Mouse (Mus musculus) spleen, adult 2 months (tissue): Measurements from ENCODE around the gene Fam98c. TPM values are rescaled to one million over a fixed set of nuclear protein-coding genes. Genes with fewer than 3 reads are reported as not detected.

Source experiments
- DNase-seq, 2 experiments: peaks; one replicate each; pipeline versions ENCODE4 v3.0.0 to v3.0.0-alpha.2; 2012 to 2021; ENCODE audit warnings: low spot score in 2 of 2, low read depth in 1 of 2
- H3K27ac ChIP-seq: fragments of 200-500 bp; 2 replicates; pipeline ENCODE4 v1.5.1; 2012; ENCODE audit warnings: low read length, inconsistent platforms; ENCODE audit not compliant: insufficient read depth
- H3K27me3 ChIP-seq: fragments of 200-500 bp; 2 replicates; pipeline ENCODE4 v1.6.1; 2012; ENCODE audit warnings: mild to moderate bottlenecking, moderate library complexity, low read length, inconsistent platforms; ENCODE audit not compliant: control insufficient read depth, insufficient read depth
- H3K36me3 ChIP-seq: fragments of 200-500 bp; 2 replicates; pipeline ENCODE4 v1.6.1; 2012; ENCODE audit warnings: mild to moderate bottlenecking, low read length, inconsistent platforms; ENCODE audit not compliant: control insufficient read depth, insufficient read depth
- H3K4me1 ChIP-seq: fragments of 200-500 bp; 2 replicates; pipeline ENCODE4 v1.6.1; 2011; ENCODE audit warnings: inconsistent platforms; ENCODE audit not compliant: control insufficient read depth, insufficient read depth, insufficient read length
- H3K4me3 ChIP-seq: fragments of 200-500 bp; 2 replicates; pipeline ENCODE4 v1.5.1; 2011; ENCODE audit warnings: mild to moderate bottlenecking, inconsistent platforms; ENCODE audit not compliant: insufficient read depth, insufficient read length; ENCODE audit errors: extremely low read depth
- CTCF ChIP-seq: fragments of 200-500 bp; IDR thresholded peaks from 2 replicates; pipeline ENCODE4 v1.5.1; 2011; ENCODE audit warnings: mild to moderate bottlenecking, inconsistent platforms; ENCODE audit not compliant: insufficient read depth, insufficient read length, insufficient replicate concordance; ENCODE audit errors: extremely low read depth
- POLR2A ChIP-seq: fragments of 200-500 bp; IDR thresholded peaks from 2 replicates; pipeline ENCODE4 v1.6.1; 2011; ENCODE audit warnings: low read depth, low read length, inconsistent platforms
- WGBS: fragments of 180-500 bp; shearing (Covaris S2); methylation state at CpG from one replicate; pipeline ENCODE4 v1.1.7; 2018; 5-methylcytosine and 5-hydroxymethylcytosine counted together
- polyA plus RNA-seq: library from polyadenylated mRNA; depleted of rRNA; stranded (reverse); fragments of >200 nt; gene quantifications from 2 replicates; pipeline ENCODE4 v1.2.3, GENCODE M21; 2012

Gene Fam98c
- polyA plus RNA-seq, 1 experiment, result 40.3 TPM

DNA sequence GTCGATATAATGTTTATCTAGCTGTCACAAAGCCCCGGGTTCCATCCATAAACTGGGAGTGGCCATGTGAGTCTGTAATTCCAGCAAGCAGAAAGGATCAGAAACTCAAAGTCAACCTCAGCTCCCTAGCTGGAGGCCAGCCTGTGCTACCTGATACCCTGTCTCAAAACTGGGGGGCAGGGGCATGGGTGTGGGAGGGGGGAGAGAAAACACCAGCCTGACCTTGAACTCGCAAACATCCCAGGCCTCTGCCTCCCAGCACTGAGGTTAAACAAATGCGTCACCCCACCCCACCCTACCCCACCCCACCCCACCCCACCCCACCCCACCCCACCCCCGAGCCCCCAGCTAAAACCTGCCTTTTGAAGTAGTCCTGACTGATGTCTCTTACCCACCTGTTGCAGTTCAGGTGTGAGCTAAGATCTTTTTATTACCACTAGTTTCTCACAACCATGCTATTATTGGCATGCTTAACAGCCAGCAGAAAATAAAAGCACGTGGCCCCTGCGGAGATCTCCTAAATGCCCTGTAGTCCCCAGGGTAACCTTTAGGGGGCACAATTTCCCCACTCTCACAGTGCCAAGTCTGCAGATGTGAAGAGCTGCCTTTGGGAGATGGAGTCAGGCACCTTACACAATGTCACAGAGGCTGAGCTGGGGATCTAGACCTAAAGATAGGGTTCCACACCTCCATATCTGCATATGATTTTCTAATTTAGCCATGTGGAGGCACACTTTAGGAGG, 29.7 kb downstream of the Fam98c start:
- peaks cover 2% of the 10 kb centered on the region; the same call in 1 of the 2 replicates for H3K27me3 ChIP-seq
- 34% methylated on average over 7 of the region's 7 CpGs for WGBS
- H3K4me3 ChIP-seq, result no peak overlapping the region
- DNase-seq, result peak; percentile 65 to 74
- H3K36me3 ChIP-seq, result no peaks in the 10 kb centered on the region
- H3K27ac ChIP-seq, result no peak overlapping the region
- no peaks in the 10 kb centered on the region; the same call in 1 of the 2 replicates for H3K4me1 ChIP-seq
- no peak for TF ChIP-seq POLR2A
- TF ChIP-seq CTCF, result peak; percentile 70; the same call in 1 of the 2 replicates

DNA sequence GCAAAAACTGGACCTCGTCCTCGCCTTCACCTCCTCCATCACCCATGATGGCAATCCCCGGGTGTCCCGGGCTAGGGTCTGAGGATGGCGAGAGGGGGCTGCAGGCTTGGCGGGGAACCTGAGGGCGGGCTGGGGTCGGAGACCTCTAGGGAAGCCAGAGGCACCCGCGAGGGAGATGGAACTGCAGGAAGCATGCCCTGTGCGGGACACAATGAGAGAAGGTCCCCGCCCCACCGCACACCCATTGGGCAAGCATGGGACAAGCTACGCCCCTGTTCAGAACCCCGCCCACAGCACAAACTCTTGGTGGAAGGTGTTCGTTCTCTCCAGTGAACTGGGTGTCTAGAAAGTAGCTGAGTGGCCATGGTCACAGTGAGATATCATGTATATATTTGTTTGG, 31.1 kb downstream of the Fam98c start, which contains the start of gene Ryr1:
Gene Ryr1, minus strand, starts transcription at position 210 of the 400 bp plus-strand sequence.
- WGBS, result 2% methylated on average over 16 of the region's 16 CpGs
- no peak for TF ChIP-seq POLR2A
- no peak for TF ChIP-seq CTCF
- peaks cover 2% of the 10 kb centered on the region; the same call in 1 of the 2 replicates for H3K27me3 ChIP-seq
- peak in 1 of 2 experiments; percentile 17 for DNase-seq
- no peak within 1 kb of the TSS for H3K27ac ChIP-seq
- no peaks in the 10 kb centered on the region for H3K36me3 ChIP-seq
- no peak within 1 kb of the TSS for H3K4me3 ChIP-seq
- no peaks in the 10 kb centered on the region; the same call in 1 of the 2 replicates for H3K4me1 ChIP-seq

DNA sequence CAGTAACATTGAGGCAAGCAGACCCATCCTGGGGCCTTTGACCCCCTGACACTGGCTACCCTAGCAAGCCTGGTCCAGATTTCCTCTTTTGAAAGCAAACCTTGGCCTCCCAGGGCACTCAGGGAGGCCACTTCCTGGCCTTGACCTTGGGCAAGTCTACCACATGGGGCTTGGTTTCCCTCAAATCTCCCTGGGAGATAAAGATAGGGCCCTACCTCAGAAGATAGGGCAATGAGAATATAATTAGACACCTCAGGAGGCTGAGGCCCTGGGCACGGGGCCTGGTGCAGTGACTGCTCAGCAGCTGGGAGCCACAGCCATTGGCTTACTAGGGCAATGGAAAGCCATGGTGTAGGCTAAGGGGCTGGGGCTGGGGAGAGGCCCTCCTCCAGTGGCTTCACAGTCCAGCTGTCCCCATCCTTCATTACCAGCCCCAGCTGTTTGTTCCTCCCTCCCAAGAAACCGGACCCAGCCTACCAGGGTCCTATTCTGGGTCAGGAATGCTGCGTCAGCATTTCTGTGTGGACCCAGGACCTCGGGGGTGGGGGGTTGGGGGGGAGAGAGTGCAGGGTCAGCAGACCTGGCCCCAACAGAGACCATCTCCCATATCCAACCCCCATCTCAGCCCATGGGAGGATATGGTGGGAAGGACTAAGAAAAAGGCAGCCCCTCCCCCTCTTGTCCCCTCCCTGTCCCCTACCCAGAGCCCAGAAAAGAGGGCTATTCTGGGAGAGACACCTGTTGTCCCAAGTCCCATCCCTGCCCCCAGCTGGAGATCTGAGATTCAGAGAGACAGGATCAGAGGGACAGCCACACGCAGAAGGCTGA, 32.3 kb downstream of the Fam98c start:
- Histone ChIP-seq H3K27me3 (peaks cover 2% of the 10 kb centered on the region; the same call in 1 of the 2 replicates), H3K4me3 (no peak overlapping the region), H3K27ac (no peak overlapping the region), H3K4me1 (no peaks in the 10 kb centered on the region; the same call in 1 of the 2 replicates), H3K36me3 (no peaks in the 10 kb centered on the region)
- DNase-seq, result no peak
- 52% methylated on average over 5 of the region's 5 CpGs for WGBS
- TF ChIP-seq CTCF, result no peak
- no peak for TF ChIP-seq POLR2A

DNA sequence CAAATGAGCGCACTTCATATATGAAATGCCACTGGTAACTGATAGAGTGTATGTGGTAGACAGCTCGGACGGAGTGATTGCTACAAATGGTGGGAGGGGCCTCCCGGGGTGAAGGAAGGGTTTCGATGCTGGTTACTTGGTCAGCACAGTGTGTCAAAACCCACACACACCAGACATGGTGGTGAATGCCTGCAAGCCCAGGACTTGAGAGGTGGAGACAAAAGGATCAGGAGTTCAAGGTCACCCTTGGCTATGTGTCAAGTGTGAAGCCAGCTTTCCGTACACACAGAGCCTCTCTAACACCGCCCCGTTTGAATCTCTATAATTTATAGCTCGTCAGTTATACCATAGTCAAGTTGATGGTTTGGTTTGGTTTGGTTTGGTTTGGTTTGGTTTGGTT, 33.2 kb downstream of the Fam98c start:
- Histone ChIP-seq H3K4me1 (no peaks in the 10 kb centered on the region; the same call in 1 of the 2 replicates), H3K27me3 (peaks cover 2% of the 10 kb centered on the region; the same call in 1 of the 2 replicates), H3K27ac (no peak overlapping the region), H3K4me3 (no peak overlapping the region), H3K36me3 (no peaks in the 10 kb centered on the region)
- WGBS, result 89% methylated on average over 9 of the region's 9 CpGs
- TF ChIP-seq POLR2A, result no peak
- TF ChIP-seq CTCF, result no peak
- no peak for DNase-seq

DNA sequence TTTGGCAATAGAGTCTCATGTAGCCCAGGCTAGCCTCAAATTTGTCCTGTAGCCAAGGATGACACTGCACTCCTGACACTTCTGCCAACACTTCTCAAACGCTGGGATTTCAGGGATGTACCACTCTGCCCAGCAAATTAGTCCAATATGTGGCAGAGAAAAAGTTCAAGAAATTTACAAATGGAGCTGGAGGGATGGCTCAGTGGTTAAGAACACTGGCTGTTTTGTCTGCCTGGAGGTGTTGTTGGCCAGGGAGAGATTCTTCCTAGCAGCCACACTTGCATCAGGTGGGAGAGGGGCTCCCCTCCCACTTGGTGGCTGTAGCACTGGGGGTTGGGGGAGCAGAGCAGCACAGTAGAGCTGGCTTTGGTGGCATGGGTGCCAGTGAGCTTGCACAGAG, 36.5 kb downstream of the Fam98c start:
- DNase-seq, result no peak
- TF ChIP-seq CTCF (no peak), POLR2A (no peak)
- 79% methylated on average over 1 of the region's 1 CpGs for WGBS

DNA sequence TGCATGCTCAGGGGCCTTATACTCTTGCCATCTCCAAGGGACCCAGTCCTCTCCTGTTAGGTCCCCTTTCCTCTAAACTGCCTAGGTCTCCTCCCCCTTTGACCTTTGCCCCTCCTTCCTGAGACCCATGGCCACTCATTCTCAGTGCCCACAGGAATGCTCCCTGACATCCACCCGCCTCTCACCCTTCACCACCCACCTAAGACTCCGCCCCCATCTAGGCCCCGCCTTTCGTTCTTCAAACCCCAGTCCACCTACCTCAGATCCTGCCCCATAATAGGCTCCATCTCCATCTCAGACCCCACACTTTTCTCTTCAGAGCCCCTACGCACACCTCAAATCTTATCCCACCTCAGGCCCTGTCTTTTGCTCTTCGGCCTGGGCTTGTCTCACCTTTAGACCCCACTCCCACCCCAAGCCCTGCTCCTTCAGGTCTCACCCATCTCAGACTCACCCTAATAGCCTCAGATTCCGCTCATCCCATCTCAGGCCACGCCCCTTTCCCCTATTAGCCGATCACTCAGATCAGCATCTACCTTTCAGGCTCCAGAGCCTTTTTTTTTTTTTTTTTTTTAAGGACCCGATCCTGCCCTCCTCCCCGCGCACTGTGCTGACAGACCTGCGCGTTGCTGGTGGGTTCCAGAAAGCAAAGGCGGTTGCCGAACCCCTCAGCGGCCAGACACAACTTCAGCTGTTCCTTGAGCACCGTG, 37.7 kb downstream of the Fam98c start:
- Histone ChIP-seq H3K27me3 (no peaks in the 10 kb centered on the region), H3K4me3 (no peak overlapping the region), H3K27ac (no peak overlapping the region), H3K36me3 (no peaks in the 10 kb centered on the region), H3K4me1 (no peaks in the 10 kb centered on the region)
- DNase-seq, result no peak
- 68% methylated on average over 18 of the region's 18 CpGs for WGBS
- TF ChIP-seq CTCF, result no peak
- no peak for TF ChIP-seq POLR2A

More for the DNA sequence above, 36.5 kb downstream of the Fam98c start:
- H3K4me1 ChIP-seq, result no peaks in the 10 kb centered on the region
- no peak overlapping the region for H3K4me3 ChIP-seq
- H3K36me3 ChIP-seq, result no peaks in the 10 kb centered on the region
- no peaks in the 10 kb centered on the region; the same call in 1 of the 2 replicates for H3K27me3 ChIP-seq
- H3K27ac ChIP-seq, result no peak overlapping the region
